Mouse (Mus musculus) intestine, embryonic 16.5 days (tissue): Measurements from ENCODE around the gene Igsf23. TPM values are rescaled to one million over a fixed set of nuclear protein-coding genes. Genes with fewer than 3 reads are reported as not detected.

Experiments
- ATAC-seq: fragments of 200-750 bp; cut with Nextera tagmentation; 2 replicates; pipeline ENCODE4 v1.8.0; 2017; ENCODE audit warnings: moderate TSS enrichment, moderate library complexity
- H3K27ac ChIP-seq: fragments of 300-500 bp; sonication (generic); 2 replicates; pipeline ENCODE4 v1.5.1; 2014; ENCODE audit warnings: mild to moderate bottlenecking, low read length
- H3K27me3 ChIP-seq: fragments of 300-500 bp; sonication (generic); replicated peaks from 2 replicates; pipeline ENCODE4 v1.6.1; 2014; ENCODE audit warnings: low read length, control low read depth, mixed read lengths; ENCODE audit not compliant: control insufficient read depth, insufficient read depth
- H3K36me3 ChIP-seq: fragments of 300-500 bp; sonication (generic); 2 replicates; pipeline ENCODE4 v1.6.1; 2014; ENCODE audit warnings: low read length, control low read depth; ENCODE audit not compliant: control insufficient read depth, insufficient read depth
- H3K4me1 ChIP-seq: fragments of 300-500 bp; sonication (generic); 2 replicates; pipeline ENCODE4 v1.6.1; 2014; ENCODE audit warnings: low read length, control low read depth, mixed read lengths; ENCODE audit not compliant: control insufficient read depth, insufficient read depth
- H3K4me2 ChIP-seq: fragments of 300-500 bp; sonication (generic); 2 replicates; pipeline ENCODE4 v1.6.1; 2014; ENCODE audit warnings: low read depth, low read length, control low read depth
- H3K4me3 ChIP-seq: fragments of 300-500 bp; sonication (generic); 2 replicates; pipeline ENCODE4 v1.5.1; 2014; ENCODE audit warnings: mild to moderate bottlenecking, low read length
- H3K9ac ChIP-seq: fragments of 300-500 bp; sonication (generic); 2 replicates; pipeline ENCODE4 v1.6.1; 2014; ENCODE audit warnings: low read depth, low read length
- H3K9me3 ChIP-seq: fragments of 300-500 bp; sonication (generic); 2 replicates; pipeline ENCODE4 v1.6.1; 2016; ENCODE audit warnings: low read length, control low read depth; ENCODE audit not compliant: control insufficient read depth
- WGBS: fragments of 180-500 bp; shearing (Covaris S2); extraction: QIAGEN DNeasy Blood & Tissue Kit; methylation state at CpG from one replicate; pipeline ENCODE4 v1.1.7; 2014; 5-methylcytosine and 5-hydroxymethylcytosine counted together
- polyA plus RNA-seq: library from polyadenylated mRNA; unstranded; fragments of >200 nt; fragmentation: Nextera tagmentation; extraction: Ambion mirVana; gene quantifications from 2 replicates; pipeline ENCODE4 v1.2.1, GENCODE M21; 2015

Igsf23 gene
- polyA plus RNA-seq, 1 experiment from 2014 or later, result 14.7 TPM

GRCm38 (mm10) chr7:19911292-19911658 is 39.3 kb downstream of the Igsf23 start:
- H3K27me3 ChIP-seq, result no peaks in the 10 kb centered on the region
- H3K36me3 ChIP-seq, result peaks cover 33% of the 10 kb centered on the region
- peak; percentile 19; the same call in 1 of the 2 replicates for ATAC-seq
- H3K4me2 ChIP-seq, result no peak overlapping the region
- H3K4me1 ChIP-seq, result no peaks in the 10 kb centered on the region; the same call in 1 of the 2 replicates
- no peak overlapping the region for H3K27ac ChIP-seq
- no peaks in the 10 kb centered on the region for H3K9me3 ChIP-seq
- no peak overlapping the region for H3K9ac ChIP-seq
- H3K4me3 ChIP-seq, result no peak overlapping the region
- 83% methylated on average over 6 of the region's 6 CpGs for WGBS

- no peaks in the 10 kb centered on the region; the same call in 1 of the 2 replicates for H3K4me1 ChIP-seq
- no peak overlapping the region for H3K4me2 ChIP-seq
- H3K36me3 ChIP-seq, result peaks cover 36% of the 10 kb centered on the region
- H3K9ac ChIP-seq, result no peak overlapping the region
- no peak overlapping the region for H3K27ac ChIP-seq
- WGBS, result 52% methylated on average over 21 of the region's 21 CpGs
- H3K9me3 ChIP-seq, result no peaks in the 10 kb centered on the region
- H3K27me3 ChIP-seq, result no peaks in the 10 kb centered on the region
- peak; percentile 69 for ATAC-seq
- H3K4me3 ChIP-seq, result no peak overlapping the region
These were observed 39.9 kb downstream of the Igsf23 start for GRCm38 (mm10) chr7:19910421-19911291.

- Histone ChIP-seq H3K9ac (no peak overlapping the region), H3K4me2 (no peak overlapping the region), H3K36me3 (no peaks in the 10 kb centered on the region), H3K4me3 (no peak overlapping the region), H3K27ac (no peak overlapping the region), H3K4me1 (no peaks in the 10 kb centered on the region), H3K9me3 (no peaks in the 10 kb centered on the region), H3K27me3 (no peaks in the 10 kb centered on the region)
- no peak for ATAC-seq
- WGBS, result 54% methylated on average over 8 of the region's 8 CpGs
These were observed 60.7 kb downstream of the Igsf23 start for GRCm38 (mm10) chr7:19889881-19890280.

GRCm38 (mm10) chr7:19887849-19888248 is 62.7 kb downstream of the Igsf23 start, which contains the start of gene Ceacam19:
Gene Ceacam19 (minus strand): TSS chr7:19887965.
- H3K4me2 ChIP-seq, result no peak within 1 kb of the TSS
- no peak within 1 kb of the TSS for H3K27ac ChIP-seq
- WGBS, result 63% methylated on average over 7 of the region's 7 CpGs

More at GRCm38 (mm10) chr7:19887849-19888248, 62.7 kb downstream of the Igsf23 start, which contains the start of gene Ceacam19:
- Histone ChIP-seq H3K4me3 (no peak within 1 kb of the TSS), H3K4me1 (no peaks in the 10 kb centered on the region), H3K36me3 (no peaks in the 10 kb centered on the region), H3K9ac (no peak within 1 kb of the TSS), H3K9me3 (no peaks in the 10 kb centered on the region), H3K27me3 (no peaks in the 10 kb centered on the region)
- ATAC-seq, result no peak

Other genes starting within 250 kb of the Igsf23 start
- gene Tomm40, start 235.3 kb downstream of the Igsf23 start, polyA plus RNA-seq, result 143 and 157 TPM in 2 replicates
- gene Nectin2, start 200.3 kb downstream of the Igsf23 start, polyA plus RNA-seq, result 143 and 149 TPM in 2 replicates
- 58.7 and 62.7 TPM in 2 replicates for gene Bcam, start 179.7 kb downstream of the Igsf23 start, polyA plus RNA-seq
- 32.6 and 42.1 TPM in 2 replicates for gene Cblc, start 153.9 kb downstream of the Igsf23 start, polyA plus RNA-seq
- gene Bcl3, start 128.0 kb downstream of the Igsf23 start, polyA plus RNA-seq, result 15.5 and 15.6 TPM in 2 replicates
- 0.13 and 0.27 TPM in 2 replicates for gene Gm19345, start 98.8 kb downstream of the Igsf23 start, polyA plus RNA-seq
- not detected in 2 replicates for gene Ceacam16, start 89.5 kb downstream of the Igsf23 start, polyA plus RNA-seq
- not detected in 2 replicates for gene Ceacam19, start 62.8 kb downstream of the Igsf23 start, polyA plus RNA-seq
- 13.9 and 16.5 TPM in 2 replicates for gene Pvr, start 29.6 kb downstream of the Igsf23 start, polyA plus RNA-seq
- gene Ceacam20, start 14.7 kb upstream of the Igsf23 start, polyA plus RNA-seq, result 3.5 and 6.5 TPM in 2 replicates
- 0.75 and 0.76 TPM in 2 replicates for gene Nlrp9b, start 40.7 kb upstream of the Igsf23 start, polyA plus RNA-seq
- gene Vmn1r91, start 148.9 kb upstream of the Igsf23 start, polyA plus RNA-seq, result not detected in 2 replicates
- not detected in 2 replicates for gene Gm16442, start 171.8 kb upstream of the Igsf23 start, polyA plus RNA-seq
- not detected in 2 replicates for gene Vmn1r93, start 188.3 kb upstream of the Igsf23 start, polyA plus RNA-seq
- gene Vmn1r94, start 217.6 kb upstream of the Igsf23 start, polyA plus RNA-seq, result not detected in 2 replicates
- not detected in 2 replicates for gene Vmn1r95, start 243.0 kb upstream of the Igsf23 start, polyA plus RNA-seq